Mouse (Mus musculus) midbrain, embryonic 14.5 days (tissue): ENCODE data around the gene Prss57. TPM values are rescaled to one million over a fixed set of nuclear protein-coding genes. Genes with fewer than 3 reads are reported as not detected.

Experiments
- ATAC-seq: fragments of 200-750 bp; cut with Nextera tagmentation; 2 replicates; pipeline ENCODE4 v1.8.0; 2017; ENCODE audit warnings: moderate number of reproducible peaks, moderate library complexity; ENCODE audit not compliant: low FRiP score, low TSS enrichment
- DNase-seq: peaks from one replicate; pipeline ENCODE4 v3.0.0-alpha.2; 2015
- H3K27ac ChIP-seq: fragments of 300-500 bp; sonication (generic); replicated peaks from 2 replicates; pipeline ENCODE4 v1.5.1; 2014; ENCODE audit warnings: mild to moderate bottlenecking, low read depth, low read length, moderate library complexity
- H3K27me3 ChIP-seq: fragments of 300-500 bp; sonication (generic); 2 replicates; pipeline ENCODE4 v1.6.1; 2014; ENCODE audit warnings: low read length, control low read depth, mixed read lengths; ENCODE audit not compliant: control insufficient read depth, insufficient read depth
- H3K36me3 ChIP-seq: fragments of 300-500 bp; sonication (generic); 2 replicates; pipeline ENCODE4 v1.6.1; 2014; ENCODE audit warnings: low read length, control low read depth; ENCODE audit not compliant: control insufficient read depth, insufficient read depth
- H3K4me1 ChIP-seq: fragments of 300-500 bp; sonication (generic); 2 replicates; pipeline ENCODE4 v1.6.1; 2014; ENCODE audit warnings: mild to moderate bottlenecking, antibody characterized with exemption, low read length, control low read depth; ENCODE audit not compliant: control insufficient read depth, insufficient read depth
- H3K4me2 ChIP-seq: fragments of 300-500 bp; sonication (generic); 2 replicates; pipeline ENCODE4 v1.6.1; 2014; ENCODE audit warnings: mild to moderate bottlenecking, low read length, moderate library complexity
- H3K4me3 ChIP-seq: fragments of 300-500 bp; sonication (generic); replicated peaks from 2 replicates; pipeline ENCODE4 v1.5.1; 2014; ENCODE audit warnings: low read depth, low read length
- H3K9ac ChIP-seq: fragments of 300-500 bp; sonication (generic); replicated peaks from 2 replicates; pipeline ENCODE4 v1.6.1; 2014; ENCODE audit warnings: mild to moderate bottlenecking, low read length, moderate library complexity
- H3K9me3 ChIP-seq: fragments of 300-500 bp; sonication (generic); 2 replicates; pipeline ENCODE4 v1.6.1; 2016; ENCODE audit warnings: low read length, control low read depth, mixed read lengths; ENCODE audit not compliant: control insufficient read depth
- WGBS: fragments of 180-500 bp; shearing (Covaris S2); extraction: QIAGEN DNeasy Blood & Tissue Kit; methylation state at CpG from one replicate; pipeline ENCODE4 v1.1.7; 2014; 5-methylcytosine and 5-hydroxymethylcytosine counted together
- polyA plus RNA-seq: library from polyadenylated mRNA; unstranded; fragments of >200 nt; fragmentation: Nextera tagmentation; extraction: Ambion mirVana; gene quantifications from 2 replicates; pipeline ENCODE4 v1.2.1, GENCODE M21; 2014

Prss57 gene
- polyA plus RNA-seq, 1 experiment from 2014 or later: 0.30 TPM

- Histone ChIP-seq H3K27me3 (no peaks in the 10 kb centered on the region), H3K36me3 (no peaks in the 10 kb centered on the region), H3K27ac (no peak overlapping the region), H3K4me1 (peaks cover 24% of the 10 kb centered on the region), H3K9ac (no peak overlapping the region), H3K4me3 (no peak overlapping the region), H3K9me3 (no peaks in the 10 kb centered on the region), H3K4me2 (no peak overlapping the region)
- ATAC-seq (no peak), DNase-seq (no peak)
- 64% methylated on average over 4 of the region's 4 CpGs for WGBS
Measured at GRCm38 (mm10) chr10:79769329-79769728, 21.4 kb downstream of the Prss57 start.

GRCm38 (mm10) chr10:79768400-79768799 lies 22.4 kb downstream of the Prss57 start:
- ATAC-seq (no peak), DNase-seq (peak; percentile 87)
- Histone ChIP-seq H3K27me3 (no peaks in the 10 kb centered on the region), H3K4me3 (0 out of 2 replicates have a peak overlapping the region, but pooled peaks have one; percentile 1), H3K27ac (no peak overlapping the region), H3K4me2 (peak overlapping the region; percentile 97), H3K9me3 (no peaks in the 10 kb centered on the region), H3K9ac (no peak overlapping the region), H3K36me3 (no peaks in the 10 kb centered on the region), H3K4me1 (peaks cover 24% of the 10 kb centered on the region)
- WGBS: 3% methylated on average over 5 of the region's 5 CpGs

- ATAC-seq (peak; percentile 87), DNase-seq (peak; percentile 96)
- WGBS: 10% methylated on average over 40 of the region's 40 CpGs
Measured at GRCm38 (mm10) chr10:79767372-79768244, 23.2 kb downstream of the Prss57 start.

DNA sequence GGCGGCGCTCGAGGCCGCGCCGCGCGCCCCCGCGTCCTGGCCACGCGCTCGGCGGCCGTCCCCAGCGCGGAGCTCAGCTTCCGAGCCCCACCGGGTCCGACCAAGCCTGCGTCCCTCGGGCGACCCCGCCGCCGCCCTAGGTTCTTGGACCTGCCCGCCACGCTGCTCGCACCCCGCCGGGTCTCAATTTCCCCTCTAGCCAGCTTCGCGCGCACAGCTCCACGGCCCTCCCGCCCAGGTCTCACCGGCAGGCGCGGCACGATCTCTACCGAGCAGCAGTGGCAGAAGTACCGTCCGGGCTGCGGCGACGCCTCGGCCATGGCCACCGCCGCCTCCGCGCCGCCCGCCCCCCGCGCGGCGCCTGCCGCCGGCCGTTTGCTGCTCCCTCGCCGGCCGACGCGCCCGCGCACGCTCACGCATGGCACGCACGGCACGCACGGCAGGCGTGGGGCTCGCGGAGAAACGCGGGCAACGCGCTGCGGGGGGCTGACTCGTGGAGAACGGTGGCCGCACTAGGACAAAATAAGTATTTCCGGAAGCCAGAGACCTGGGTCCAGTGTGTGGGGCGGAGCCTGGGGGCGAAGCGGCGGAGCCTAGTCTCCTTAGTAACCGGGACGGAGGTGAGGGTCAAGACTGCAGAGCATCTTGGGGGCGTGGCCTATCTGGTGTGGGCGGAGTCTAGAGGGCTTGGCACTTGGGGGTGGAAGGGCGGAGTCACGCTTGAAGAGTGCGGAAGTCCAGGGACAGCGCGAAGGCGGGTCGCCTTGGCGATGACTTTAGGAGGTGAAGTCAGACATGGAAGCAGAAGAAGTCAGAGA lies 24.0 kb downstream of the Prss57 start, which contains the start of gene Rnf126:
Gene Rnf126 (minus strand): TSS at position 445 of the 818 bp plus-strand sequence.
- Histone ChIP-seq H3K9me3 (no peaks in the 10 kb centered on the region), H3K9ac (peak within 1 kb of the TSS; percentile 84), H3K27me3 (no peaks in the 10 kb centered on the region), H3K27ac (peak within 1 kb of the TSS; percentile 92), H3K4me2 (peak within 1 kb of the TSS; percentile 97), H3K4me1 (peaks cover 24% of the 10 kb centered on the region), H3K36me3 (peaks cover 8% of the 10 kb centered on the region), H3K4me3 (peak within 1 kb of the TSS; percentile 91)
- DNase-seq (peak; percentile 98), ATAC-seq (peak; percentile 92)
- under 1% methylated on average over 101 of the region's 101 CpGs for WGBS

More at GRCm38 (mm10) chr10:79767372-79768244, 23.2 kb downstream of the Prss57 start:
- H3K4me1 ChIP-seq: peaks cover 24% of the 10 kb centered on the region
- H3K4me2 ChIP-seq: peak overlapping the region; percentile 97
- H3K9me3 ChIP-seq: no peaks in the 10 kb centered on the region
- no peaks in the 10 kb centered on the region; the same call in 1 of the 2 replicates for H3K36me3 ChIP-seq
- H3K9ac ChIP-seq: peak overlapping the region; percentile 84; the same call in 1 of the 2 replicates
- no peaks in the 10 kb centered on the region for H3K27me3 ChIP-seq
- peak overlapping the region; percentile 91 for H3K4me3 ChIP-seq
- peak overlapping the region; percentile 92 for H3K27ac ChIP-seq

DNA sequence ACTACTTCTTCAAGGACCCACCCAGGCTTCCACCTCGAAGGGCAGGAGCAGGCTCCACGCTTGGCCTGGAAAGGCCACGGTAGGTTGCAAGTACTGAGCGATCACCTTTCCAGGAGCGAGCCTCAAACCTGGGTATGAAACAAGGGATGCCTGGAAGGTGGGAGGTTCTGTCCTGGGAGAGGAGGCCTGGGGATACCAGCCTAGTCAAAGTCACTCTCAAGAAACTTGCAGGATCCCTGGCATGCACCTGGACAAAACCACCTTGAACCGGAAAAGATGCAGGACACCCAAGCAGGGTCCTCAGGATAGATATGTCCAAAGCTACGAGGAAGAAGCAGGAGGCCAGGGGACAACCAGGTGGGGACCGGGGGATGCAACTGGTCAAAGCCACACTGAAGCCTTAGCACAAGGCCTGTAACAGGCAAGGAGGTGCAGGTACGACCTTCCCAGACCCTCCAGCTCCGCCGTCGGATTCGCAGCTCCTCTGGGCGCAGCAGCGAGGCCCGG lies 24.7 kb downstream of the Prss57 start:
- H3K9ac ChIP-seq: peak overlapping the region; percentile 84
- H3K27ac ChIP-seq: peak overlapping the region; percentile 92
- 9% methylated on average over 16 of the region's 16 CpGs for WGBS
- H3K36me3 ChIP-seq: peaks cover 14% of the 10 kb centered on the region
- H3K27me3 ChIP-seq: no peaks in the 10 kb centered on the region
- H3K4me1 ChIP-seq: peaks cover 24% of the 10 kb centered on the region
- no peaks in the 10 kb centered on the region for H3K9me3 ChIP-seq
- ATAC-seq (0 out of 2 replicates have a peak, but pooled peaks have one; percentile 8), DNase-seq (no peak)
- peak overlapping the region; percentile 97 for H3K4me2 ChIP-seq
- H3K4me3 ChIP-seq: peak overlapping the region; percentile 91

- Histone ChIP-seq H3K4me3 (peak overlapping the region; percentile 91), H3K9me3 (no peaks in the 10 kb centered on the region), H3K27me3 (no peaks in the 10 kb centered on the region), H3K27ac (no peak overlapping the region), H3K9ac (peak overlapping the region; percentile 84; the same call in 1 of the 2 replicates), H3K4me1 (peaks cover 24% of the 10 kb centered on the region), H3K4me2 (peak overlapping the region; percentile 97), H3K36me3 (peaks cover 21% of the 10 kb centered on the region)
- no peak for ATAC-seq
- no peak for DNase-seq
- WGBS: 68% methylated on average over 2 of the region's 2 CpGs
Measured at GRCm38 (mm10) chr10:79765228-79765745, 25.5 kb downstream of the Prss57 start.

GRCm38 (mm10) chr10:79764234-79764633 lies 26.5 kb downstream of the Prss57 start:
- ATAC-seq: no peak

GRCm38 (mm10) chr10:79762875-79763274 lies 27.9 kb downstream of the Prss57 start:
- Histone ChIP-seq H3K4me3 (no peak overlapping the region), H3K9me3 (no peaks in the 10 kb centered on the region), H3K4me2 (no peak overlapping the region), H3K36me3 (peaks cover 42% of the 10 kb centered on the region), H3K27ac (no peak overlapping the region), H3K9ac (no peak overlapping the region), H3K27me3 (no peaks in the 10 kb centered on the region), H3K4me1 (peaks cover 19% of the 10 kb centered on the region)
- 85% methylated on average over 3 of the region's 3 CpGs for WGBS
- no peak for DNase-seq
- no peak for ATAC-seq

More at GRCm38 (mm10) chr10:79764234-79764633, 26.5 kb downstream of the Prss57 start:
- H3K4me2 ChIP-seq: no peak overlapping the region
- no peak overlapping the region for H3K27ac ChIP-seq
- no peak overlapping the region for H3K4me3 ChIP-seq
- no peaks in the 10 kb centered on the region for H3K27me3 ChIP-seq
- H3K9ac ChIP-seq: no peak overlapping the region
- no peaks in the 10 kb centered on the region for H3K9me3 ChIP-seq
- H3K36me3 ChIP-seq: peaks cover 29% of the 10 kb centered on the region
- peaks cover 24% of the 10 kb centered on the region for H3K4me1 ChIP-seq
- DNase-seq: no peak
- WGBS: 91% methylated on average over 7 of the region's 7 CpGs
